Mouse (Mus musculus): ENCODE measurements around the gene Rftn2. TPM values are rescaled to one million over a fixed set of nuclear protein-coding genes. Genes with fewer than 3 reads are reported as not detected.
A peak's percentile ranks its signal among the peaks of the same experiment; 100 is the strongest.

Gene Rftn2
- polyA plus RNA-seq, 1 experiment from 2014 or later, result 10.6 TPM

DNA sequence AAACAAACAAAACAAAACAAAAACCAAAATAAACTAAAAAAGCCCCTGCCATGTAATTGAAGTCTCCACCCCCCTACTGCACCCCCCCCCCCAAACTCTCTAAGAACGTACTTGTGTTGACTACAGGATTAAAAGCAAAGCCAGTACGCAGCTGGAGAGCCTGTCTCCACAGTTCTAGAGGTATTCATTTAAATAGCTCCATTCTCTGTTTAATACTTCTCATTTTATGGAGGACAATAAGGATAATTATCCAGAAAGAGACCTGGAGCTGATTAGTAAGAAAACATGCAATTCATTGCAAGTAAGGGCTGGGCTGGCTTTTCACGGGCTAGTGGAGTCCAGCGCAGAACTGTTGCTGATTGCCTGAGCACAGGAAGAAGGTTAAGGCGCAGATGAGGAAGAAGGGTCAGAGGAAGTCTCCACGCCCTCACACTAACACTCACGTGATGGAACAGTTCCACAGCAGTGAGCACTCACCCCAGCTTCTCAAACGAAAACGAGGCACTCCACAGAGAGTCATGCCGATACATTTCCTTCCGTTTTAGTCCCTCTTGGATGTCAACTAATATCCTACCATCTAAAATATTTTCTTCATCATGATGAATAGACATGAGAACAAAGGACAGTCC lies 11.3 kb downstream of the Rftn2 start:
- Histone ChIP-seq H3K9me3 (replicated peaks; ENCODE audit: control insufficient read depth, low read length) (no peaks in the 10 kb centered on the region), H3K36me3 (ENCODE audit: control insufficient read depth, insufficient read depth, low read length) (no peaks in the 10 kb centered on the region), H3K4me1 (ENCODE audit: control insufficient read depth, insufficient read depth, low read length) (peaks cover 8% of the 10 kb centered on the region; the same call in 1 of the 2 replicates), H3K27me3 (ENCODE audit: control insufficient read depth, insufficient read depth, low read length) (no peaks in the 10 kb centered on the region), H3K4me3 (replicated peaks; ENCODE audit: low read length) (no peak overlapping the region), H3K9ac (ENCODE audit: low read length) (no peak overlapping the region), H3K4me2 (ENCODE audit: low read depth, low read length) (no peak overlapping the region), H3K27ac (ENCODE audit: low read length) (no peak overlapping the region)
- WGBS, result 61% methylated on average over 11 of the region's 11 CpGs
- ATAC-seq (ENCODE audit: insufficient read depth, low FRiP score), result no peak

DNA sequence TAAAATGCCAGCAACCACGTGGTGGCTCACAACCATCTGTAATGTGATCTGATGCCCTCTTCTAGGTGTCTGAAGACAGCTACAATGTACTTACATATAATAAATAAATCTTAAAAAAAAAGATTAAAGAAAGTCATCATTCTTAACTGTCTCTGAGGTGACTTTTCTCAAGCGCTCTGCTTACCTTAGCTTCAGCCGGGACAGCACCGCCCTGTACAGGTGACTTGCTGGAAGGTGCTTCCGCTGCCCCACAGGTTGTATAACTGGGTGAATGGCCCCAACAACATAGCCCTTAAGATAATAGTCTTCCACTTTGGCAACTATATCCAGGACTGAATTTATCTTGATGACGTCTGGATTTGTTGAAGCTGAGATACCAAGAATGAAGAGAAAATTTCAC lies 12.6 kb downstream of the Rftn2 start:
- no peaks in the 10 kb centered on the region for H3K9me3 ChIP-seq (replicated peaks; ENCODE audit: control insufficient read depth, low read length)
- H3K27me3 ChIP-seq (ENCODE audit: control insufficient read depth, insufficient read depth, low read length), result no peaks in the 10 kb centered on the region
- 80% methylated on average over 6 of the region's 6 CpGs for WGBS
- no peaks in the 10 kb centered on the region for H3K36me3 ChIP-seq (ENCODE audit: control insufficient read depth, insufficient read depth, low read length)
- H3K27ac ChIP-seq (ENCODE audit: low read length), result no peak overlapping the region
- no peak for ATAC-seq (ENCODE audit: insufficient read depth, low FRiP score)
- H3K4me2 ChIP-seq (ENCODE audit: low read depth, low read length), result no peak overlapping the region
- no peak overlapping the region for H3K4me3 ChIP-seq (replicated peaks; ENCODE audit: low read length)
- no peak overlapping the region for H3K9ac ChIP-seq (ENCODE audit: low read length)
- peaks cover 8% of the 10 kb centered on the region; the same call in 1 of the 2 replicates for H3K4me1 ChIP-seq (ENCODE audit: control insufficient read depth, insufficient read depth, low read length)

- Histone ChIP-seq H3K9ac (ENCODE audit: low read length) (no peak overlapping the region), H3K36me3 (ENCODE audit: control insufficient read depth, insufficient read depth, low read length) (no peaks in the 10 kb centered on the region), H3K4me1 (ENCODE audit: control insufficient read depth, insufficient read depth, low read length) (peaks cover 8% of the 10 kb centered on the region; the same call in 1 of the 2 replicates), H3K4me2 (ENCODE audit: low read depth, low read length) (no peak overlapping the region), H3K27me3 (ENCODE audit: control insufficient read depth, insufficient read depth, low read length) (no peaks in the 10 kb centered on the region), H3K27ac (ENCODE audit: low read length) (no peak overlapping the region), H3K9me3 (replicated peaks; ENCODE audit: control insufficient read depth, low read length) (no peaks in the 10 kb centered on the region), H3K4me3 (replicated peaks; ENCODE audit: low read length) (no peak overlapping the region)
- 45% methylated on average over 6 of the region's 6 CpGs for WGBS
- ATAC-seq (ENCODE audit: insufficient read depth, low FRiP score), result peak; percentile 41; the same call in 1 of the 2 replicates
These were observed 13.1 kb downstream of the Rftn2 start for GRCm38 (mm10) chr1:55213475-55213874.

GRCm38 (mm10) chr1:55212771-55213170 lies 13.8 kb downstream of the Rftn2 start:
- Histone ChIP-seq H3K9me3 (replicated peaks; ENCODE audit: control insufficient read depth, low read length) (no peaks in the 10 kb centered on the region), H3K27ac (ENCODE audit: low read length) (no peak overlapping the region), H3K36me3 (ENCODE audit: control insufficient read depth, insufficient read depth, low read length) (no peaks in the 10 kb centered on the region), H3K27me3 (ENCODE audit: control insufficient read depth, insufficient read depth, low read length) (no peaks in the 10 kb centered on the region), H3K4me3 (replicated peaks; ENCODE audit: low read length) (no peak overlapping the region), H3K9ac (ENCODE audit: low read length) (no peak overlapping the region), H3K4me2 (ENCODE audit: low read depth, low read length) (no peak overlapping the region), H3K4me1 (ENCODE audit: control insufficient read depth, insufficient read depth, low read length) (peaks cover 8% of the 10 kb centered on the region; the same call in 1 of the 2 replicates)
- no peak for ATAC-seq (ENCODE audit: insufficient read depth, low FRiP score)
- WGBS, result 82% methylated on average over 4 of the region's 4 CpGs

DNA sequence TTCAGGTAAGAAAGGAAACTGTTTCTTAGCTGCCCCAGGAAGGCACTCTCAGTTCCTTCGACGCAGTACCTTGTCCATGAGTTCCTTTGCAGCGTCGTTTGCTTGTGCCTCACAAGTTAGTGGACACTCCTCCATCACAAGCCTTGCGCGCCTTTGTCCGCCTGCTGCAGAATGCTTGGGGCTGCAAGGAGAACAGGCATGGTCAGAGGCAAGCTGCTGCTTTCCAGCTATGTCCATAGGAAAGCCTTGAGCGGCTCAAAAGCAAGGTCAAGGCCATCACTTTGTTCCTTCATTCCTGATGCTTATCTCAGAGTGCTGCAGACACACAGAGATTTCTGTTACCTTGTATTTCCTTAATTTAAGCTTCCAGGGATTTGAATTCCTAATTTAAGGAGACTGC lies 15.5 kb downstream of the Rftn2 start:
- Histone ChIP-seq H3K9me3 (replicated peaks; ENCODE audit: control insufficient read depth, low read length) (no peaks in the 10 kb centered on the region), H3K27me3 (ENCODE audit: control insufficient read depth, insufficient read depth, low read length) (no peaks in the 10 kb centered on the region), H3K27ac (ENCODE audit: low read length) (no peak overlapping the region)

GRCm38 (mm10) chr1:55210202-55210965 lies 16.2 kb downstream of the Rftn2 start:
- Histone ChIP-seq H3K4me3 (replicated peaks; ENCODE audit: low read length) (no peak overlapping the region), H3K9me3 (replicated peaks; ENCODE audit: control insufficient read depth, low read length) (no peaks in the 10 kb centered on the region), H3K27me3 (ENCODE audit: control insufficient read depth, insufficient read depth, low read length) (no peaks in the 10 kb centered on the region), H3K4me2 (ENCODE audit: low read depth, low read length) (no peak overlapping the region), H3K4me1 (ENCODE audit: control insufficient read depth, insufficient read depth, low read length) (peaks cover 2% of the 10 kb centered on the region; the same call in 1 of the 2 replicates), H3K36me3 (ENCODE audit: control insufficient read depth, insufficient read depth, low read length) (no peaks in the 10 kb centered on the region), H3K9ac (ENCODE audit: low read length) (no peak overlapping the region; the same call in 1 of the 2 replicates), H3K27ac (ENCODE audit: low read length) (peak overlapping the region; percentile 1; the same call in 1 of the 2 replicates)
- 51% methylated on average over 12 of the region's 12 CpGs for WGBS
- peak; percentile 21; the same call in 1 of the 2 replicates for ATAC-seq (ENCODE audit: insufficient read depth, low FRiP score)

More for the DNA sequence above, 15.5 kb downstream of the Rftn2 start:
- Histone ChIP-seq H3K4me1 (ENCODE audit: control insufficient read depth, insufficient read depth, low read length) (peaks cover 2% of the 10 kb centered on the region; the same call in 1 of the 2 replicates), H3K9ac (ENCODE audit: low read length) (no peak overlapping the region), H3K36me3 (ENCODE audit: control insufficient read depth, insufficient read depth, low read length) (no peaks in the 10 kb centered on the region), H3K4me2 (ENCODE audit: low read depth, low read length) (no peak overlapping the region), H3K4me3 (replicated peaks; ENCODE audit: low read length) (no peak overlapping the region)
- ATAC-seq (ENCODE audit: insufficient read depth, low FRiP score), result no peak
- 75% methylated on average over 8 of the region's 8 CpGs for WGBS

- no peaks in the 10 kb centered on the region for H3K27me3 ChIP-seq (ENCODE audit: control insufficient read depth, insufficient read depth, low read length)
- H3K36me3 ChIP-seq (ENCODE audit: control insufficient read depth, insufficient read depth, low read length), result no peaks in the 10 kb centered on the region
- no peak overlapping the region for H3K9ac ChIP-seq (ENCODE audit: low read length)
- H3K27ac ChIP-seq (ENCODE audit: low read length), result no peak overlapping the region
- 69% methylated on average over 5 of the region's 5 CpGs for WGBS
- H3K9me3 ChIP-seq (replicated peaks; ENCODE audit: control insufficient read depth, low read length), result no peaks in the 10 kb centered on the region
- ATAC-seq (ENCODE audit: insufficient read depth, low FRiP score), result no peak
- H3K4me1 ChIP-seq (ENCODE audit: control insufficient read depth, insufficient read depth, low read length), result peaks cover 2% of the 10 kb centered on the region; the same call in 1 of the 2 replicates
- H3K4me2 ChIP-seq (ENCODE audit: low read depth, low read length), result no peak overlapping the region
- no peak overlapping the region for H3K4me3 ChIP-seq (replicated peaks; ENCODE audit: low read length)
These were observed 18.0 kb downstream of the Rftn2 start for GRCm38 (mm10) chr1:55208500-55209140.

DNA sequence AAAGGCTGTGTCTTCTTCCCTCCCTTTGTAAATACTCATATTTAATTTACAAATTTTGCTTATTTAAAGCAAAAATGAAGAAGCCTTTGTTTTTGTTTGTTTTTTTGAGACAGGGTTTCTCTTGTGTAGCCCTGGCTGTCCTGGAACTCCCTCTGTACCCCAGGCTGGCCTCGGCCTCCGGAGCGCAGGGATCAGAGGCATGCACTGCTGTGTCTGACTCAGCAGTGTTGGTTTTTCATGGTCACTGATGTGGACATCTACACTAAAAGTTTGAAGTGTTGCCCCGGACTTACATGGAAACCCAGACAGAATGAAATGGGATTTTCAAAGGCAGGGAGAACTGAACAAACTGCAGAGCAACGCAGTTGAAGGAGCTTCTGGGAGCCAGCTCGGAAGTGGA lies 19.0 kb downstream of the Rftn2 start:
- Histone ChIP-seq H3K27ac (ENCODE audit: low read length) (no peak overlapping the region), H3K4me2 (ENCODE audit: low read depth, low read length) (no peak overlapping the region), H3K4me1 (ENCODE audit: control insufficient read depth, insufficient read depth, low read length) (peaks cover under 1% of the 10 kb centered on the region; the same call in 1 of the 2 replicates), H3K9me3 (replicated peaks; ENCODE audit: control insufficient read depth, low read length) (no peaks in the 10 kb centered on the region), H3K27me3 (ENCODE audit: control insufficient read depth, insufficient read depth, low read length) (no peaks in the 10 kb centered on the region), H3K36me3 (ENCODE audit: control insufficient read depth, insufficient read depth, low read length) (no peaks in the 10 kb centered on the region), H3K9ac (ENCODE audit: low read length) (no peak overlapping the region), H3K4me3 (replicated peaks; ENCODE audit: low read length) (no peak overlapping the region)
- WGBS, result 92% methylated on average over 6 of the region's 6 CpGs
- ATAC-seq (ENCODE audit: insufficient read depth, low FRiP score), result no peak
